Mouse (Mus musculus): Measurements from ENCODE around the gene Rxra. TPM values are rescaled to one million over a fixed set of nuclear protein-coding genes. Genes with fewer than 3 reads are reported as not detected.
A peak's percentile ranks its signal among the peaks of the same experiment; 100 is the strongest.

Gene Rxra
- polyA plus RNA-seq, 1 experiment: 14.1 TPM

GRCm38 (mm10) chr2:27791571-27791970 lies 115.3 kb downstream of the Rxra start:
- TF ChIP-seq USF1 (IDR thresholded peaks at IDR 0.05; ENCODE audit: low read depth): no peak
- TF ChIP-seq CTCF (IDR thresholded peaks at IDR 0.05; ENCODE audit: control insufficient read depth, insufficient read depth, insufficient read length): no peak
- no peak for TF ChIP-seq MYOD1 (IDR thresholded peaks at IDR 0.05; ENCODE audit: control insufficient read depth, insufficient read length, low read depth)
- no peak for TF ChIP-seq MYOG (IDR thresholded peaks at IDR 0.05; ENCODE audit: control insufficient read depth, extremely low read depth, insufficient read length)
- TF ChIP-seq FOSL1 (IDR thresholded peaks at IDR 0.05; ENCODE audit: insufficient read depth, low read length, poor library complexity, severe bottlenecking): no peak
- no peak for TF ChIP-seq CEBPB (IDR thresholded peaks at IDR 0.05; ENCODE audit: low read depth)
- TF ChIP-seq MAX (IDR thresholded peaks at IDR 0.05): no peak

GRCm38 (mm10) chr2:27799018-27799417 lies 122.8 kb downstream of the Rxra start:
- Histone ChIP-seq H3K27me3 (ENCODE audit: control insufficient read depth, insufficient read depth, insufficient read length) (no peaks in the 10 kb centered on the region), H3K79me3 (ENCODE audit: low read depth) (no peaks in the 10 kb centered on the region), H3K79me2 (ENCODE audit: control insufficient read depth, insufficient read depth) (peaks cover 6% of the 10 kb centered on the region), H3K36me3 (ENCODE audit: control insufficient read depth, insufficient read depth) (no peaks in the 10 kb centered on the region), H3ac (ENCODE audit: control insufficient read depth, insufficient read length, low read depth) (no peak overlapping the region), H3K4me3 (ENCODE audit: insufficient read depth, poor library complexity, severe bottlenecking) (no peak overlapping the region)
- no peak for TF ChIP-seq CTCF (IDR thresholded peaks at IDR 0.05; ENCODE audit: control insufficient read depth, insufficient read depth, insufficient read length)
- TF ChIP-seq MYOD1 (IDR thresholded peaks at IDR 0.05; ENCODE audit: control insufficient read depth, insufficient read length, low read depth): peak; percentile 82
- TF ChIP-seq MAX (IDR thresholded peaks at IDR 0.05): peak; percentile 16

More at GRCm38 (mm10) chr2:27791571-27791970, 115.3 kb downstream of the Rxra start:
- Histone ChIP-seq H3K79me3 (ENCODE audit: low read depth) (no peaks in the 10 kb centered on the region), H3ac (ENCODE audit: control insufficient read depth, insufficient read length, low read depth) (no peak overlapping the region), H3K4me3 (ENCODE audit: insufficient read depth, poor library complexity, severe bottlenecking) (no peak overlapping the region), H3K27me3 (ENCODE audit: control insufficient read depth, insufficient read depth, insufficient read length) (no peaks in the 10 kb centered on the region), H3K36me3 (ENCODE audit: control insufficient read depth, insufficient read depth) (no peaks in the 10 kb centered on the region), H3K79me2 (ENCODE audit: control insufficient read depth, insufficient read depth) (no peaks in the 10 kb centered on the region)

GRCm38 (mm10) chr2:27801041-27801440 lies 124.8 kb downstream of the Rxra start:
- no peaks in the 10 kb centered on the region for H3K36me3 ChIP-seq (ENCODE audit: control insufficient read depth, insufficient read depth)
- H3ac ChIP-seq (ENCODE audit: control insufficient read depth, insufficient read length, low read depth): no peak overlapping the region
- H3K79me2 ChIP-seq (ENCODE audit: control insufficient read depth, insufficient read depth): peaks cover 6% of the 10 kb centered on the region
- no peaks in the 10 kb centered on the region for H3K27me3 ChIP-seq (ENCODE audit: control insufficient read depth, insufficient read depth, insufficient read length)
- no peaks in the 10 kb centered on the region for H3K79me3 ChIP-seq (ENCODE audit: low read depth)
- TF ChIP-seq MYOD1 (IDR thresholded peaks at IDR 0.05; ENCODE audit: control insufficient read depth, insufficient read length, low read depth) (no peak), FOSL1 (IDR thresholded peaks at IDR 0.05; ENCODE audit: insufficient read depth, low read length, poor library complexity, severe bottlenecking) (no peak), CTCF (IDR thresholded peaks at IDR 0.05; ENCODE audit: control insufficient read depth, insufficient read depth, insufficient read length) (no peak), MYOG (IDR thresholded peaks at IDR 0.05; ENCODE audit: control insufficient read depth, extremely low read depth, insufficient read length) (no peak), CEBPB (IDR thresholded peaks at IDR 0.05; ENCODE audit: low read depth) (no peak), MAX (IDR thresholded peaks at IDR 0.05) (no peak), USF1 (IDR thresholded peaks at IDR 0.05; ENCODE audit: low read depth) (no peak)
- H3K4me3 ChIP-seq (ENCODE audit: insufficient read depth, poor library complexity, severe bottlenecking): no peak overlapping the region

GRCm38 (mm10) chr2:27802493-27802892 lies 126.3 kb downstream of the Rxra start:
- Histone ChIP-seq H3ac (ENCODE audit: control insufficient read depth, insufficient read length, low read depth) (no peak overlapping the region), H3K79me3 (ENCODE audit: low read depth) (no peaks in the 10 kb centered on the region), H3K27me3 (ENCODE audit: control insufficient read depth, insufficient read depth, insufficient read length) (no peaks in the 10 kb centered on the region), H3K36me3 (ENCODE audit: control insufficient read depth, insufficient read depth) (no peaks in the 10 kb centered on the region), H3K4me3 (ENCODE audit: insufficient read depth, poor library complexity, severe bottlenecking) (no peak overlapping the region), H3K79me2 (ENCODE audit: control insufficient read depth, insufficient read depth) (peaks cover 6% of the 10 kb centered on the region)
- TF ChIP-seq MAX (IDR thresholded peaks at IDR 0.05): peak; percentile 98
- TF ChIP-seq MYOD1 (IDR thresholded peaks at IDR 0.05; ENCODE audit: control insufficient read depth, insufficient read length, low read depth): peak; percentile 96
- no peak for TF ChIP-seq MYOG (IDR thresholded peaks at IDR 0.05; ENCODE audit: control insufficient read depth, extremely low read depth, insufficient read length)
- peak; percentile 44 for TF ChIP-seq FOSL1 (IDR thresholded peaks at IDR 0.05; ENCODE audit: insufficient read depth, low read length, poor library complexity, severe bottlenecking)
- no peak for TF ChIP-seq USF1 (IDR thresholded peaks at IDR 0.05; ENCODE audit: low read depth)
- no peak for TF ChIP-seq CEBPB (IDR thresholded peaks at IDR 0.05; ENCODE audit: low read depth)
- TF ChIP-seq CTCF (IDR thresholded peaks at IDR 0.05; ENCODE audit: control insufficient read depth, insufficient read depth, insufficient read length): no peak

DNA sequence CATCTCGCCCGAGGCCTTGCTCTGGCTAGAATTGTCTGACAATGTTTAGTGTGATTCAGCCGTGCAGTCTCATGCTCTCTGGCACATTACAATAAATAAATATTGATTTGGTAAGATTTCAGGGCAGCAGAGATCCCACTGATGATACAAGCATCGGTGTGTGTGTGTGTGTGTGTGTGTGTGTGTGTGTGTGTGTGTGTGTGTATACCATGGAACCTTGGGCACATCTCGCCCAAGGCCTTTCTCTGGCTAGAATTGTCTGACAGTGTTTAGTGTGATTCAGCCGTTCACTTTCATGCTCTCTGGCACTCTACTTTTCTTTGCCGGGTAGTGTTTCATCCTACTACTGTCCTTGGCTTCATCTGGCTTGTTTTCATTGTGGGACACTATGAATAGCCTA lies 130.5 kb downstream of the Rxra start:
- Histone ChIP-seq H3K4me3 (ENCODE audit: insufficient read depth, poor library complexity, severe bottlenecking) (no peak overlapping the region), H3K36me3 (ENCODE audit: control insufficient read depth, insufficient read depth) (no peaks in the 10 kb centered on the region), H3K79me2 (ENCODE audit: control insufficient read depth, insufficient read depth) (peaks cover 6% of the 10 kb centered on the region), H3ac (ENCODE audit: control insufficient read depth, insufficient read length, low read depth) (no peak overlapping the region), H3K79me3 (ENCODE audit: low read depth) (no peaks in the 10 kb centered on the region), H3K27me3 (ENCODE audit: control insufficient read depth, insufficient read depth, insufficient read length) (no peaks in the 10 kb centered on the region)
- TF ChIP-seq FOSL1 (IDR thresholded peaks at IDR 0.05; ENCODE audit: insufficient read depth, low read length, poor library complexity, severe bottlenecking) (no peak), CEBPB (IDR thresholded peaks at IDR 0.05; ENCODE audit: low read depth) (no peak), MYOG (IDR thresholded peaks at IDR 0.05; ENCODE audit: control insufficient read depth, extremely low read depth, insufficient read length) (no peak), USF1 (IDR thresholded peaks at IDR 0.05; ENCODE audit: low read depth) (no peak), MYOD1 (IDR thresholded peaks at IDR 0.05; ENCODE audit: control insufficient read depth, insufficient read length, low read depth) (no peak), CTCF (IDR thresholded peaks at IDR 0.05; ENCODE audit: control insufficient read depth, insufficient read depth, insufficient read length) (no peak), MAX (IDR thresholded peaks at IDR 0.05) (no peak)

DNA sequence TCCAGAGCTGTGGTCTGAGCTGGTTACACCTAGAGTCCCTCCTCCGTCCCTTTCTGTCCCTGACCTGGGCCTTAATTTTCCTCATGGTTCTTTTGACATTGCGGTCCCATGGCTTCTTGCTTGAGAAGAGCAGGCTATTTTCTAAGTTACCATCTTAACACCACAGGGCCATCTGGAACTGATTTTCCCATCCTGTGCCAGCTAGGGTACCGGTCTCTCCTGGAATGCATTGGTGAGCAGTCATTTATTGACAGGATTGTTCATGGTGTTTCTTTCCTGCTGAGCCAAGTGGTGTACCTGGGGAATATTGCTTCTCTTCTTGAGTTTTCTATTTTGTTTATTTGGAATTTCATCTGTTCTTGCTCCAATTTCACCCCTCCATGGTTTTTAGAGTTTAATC lies 131.4 kb downstream of the Rxra start:
- no peak overlapping the region for H3ac ChIP-seq (ENCODE audit: control insufficient read depth, insufficient read length, low read depth)
- H3K79me2 ChIP-seq (ENCODE audit: control insufficient read depth, insufficient read depth): peaks cover 6% of the 10 kb centered on the region
- no peak overlapping the region for H3K4me3 ChIP-seq (ENCODE audit: insufficient read depth, poor library complexity, severe bottlenecking)
- no peaks in the 10 kb centered on the region for H3K79me3 ChIP-seq (ENCODE audit: low read depth)
- H3K27me3 ChIP-seq (ENCODE audit: control insufficient read depth, insufficient read depth, insufficient read length): no peaks in the 10 kb centered on the region
- H3K36me3 ChIP-seq (ENCODE audit: control insufficient read depth, insufficient read depth): no peaks in the 10 kb centered on the region
- TF ChIP-seq MYOG (IDR thresholded peaks at IDR 0.05; ENCODE audit: control insufficient read depth, extremely low read depth, insufficient read length): no peak

Data from C2C12 (cell line).